Mouse (Mus musculus) common myeloid progenitor, adult 5-6 weeks (primary cell): ENCODE measurements around the gene Oip5. TPM values are rescaled to one million over a fixed set of nuclear protein-coding genes. Genes with fewer than 3 reads are reported as not detected.

Experiments used
- ATAC-seq: replicated peaks from 2 replicates; pipeline ENCODE4 v1.8.0; 2016; ENCODE audit warnings: low read depth, mild to moderate bottlenecking, moderate TSS enrichment, inconsistent platforms; ENCODE audit not compliant: poor library complexity, severe bottlenecking
- total RNA-seq: library from RNA; stranded (forward); fragments of 200-1000, 187-1606 nt; gene quantifications from 2 replicates; pipeline ENCODE4 v1.2.3, GENCODE M21; 2017

Oip5 gene
- total RNA-seq, 1 experiment from 2014 or later = 21.5 TPM

DNA sequence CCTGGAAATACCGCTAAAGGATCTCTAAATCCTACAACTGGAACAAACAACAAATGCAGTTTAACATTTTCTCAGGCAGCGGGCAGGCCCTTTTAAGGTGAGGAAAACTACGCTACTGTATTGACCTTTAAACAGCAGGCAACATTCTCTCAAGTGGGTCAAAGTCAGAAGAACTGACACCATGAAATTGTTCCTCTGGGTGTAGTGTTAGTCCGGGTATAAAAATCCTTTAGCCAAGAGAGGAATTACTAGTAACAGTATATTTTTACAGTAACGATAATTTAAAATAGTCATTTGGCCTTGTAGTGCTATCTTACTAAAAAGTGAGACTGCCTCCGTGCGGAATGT lies 24.5 kb downstream of the Oip5 start:
- no peak for ATAC-seq

DNA sequence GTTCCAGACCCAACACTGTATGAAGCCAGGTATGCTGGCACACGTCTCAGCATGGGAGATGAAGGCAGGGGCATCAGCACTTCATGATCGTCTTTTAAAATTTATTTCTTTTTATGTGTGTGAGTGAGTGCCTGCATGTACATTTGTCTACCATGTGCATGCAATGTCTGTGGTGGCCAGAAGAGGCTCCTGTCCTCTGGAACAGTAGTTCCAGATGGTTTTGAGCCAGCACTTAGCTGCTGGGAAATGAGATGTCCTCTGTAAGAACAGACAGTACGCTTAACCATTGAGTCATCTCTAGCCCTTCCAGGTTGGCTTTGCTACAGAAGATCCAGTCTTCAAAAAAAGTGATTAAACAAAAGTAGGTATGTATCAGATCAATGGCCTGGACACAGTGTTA lies 27.0 kb downstream of the Oip5 start:
- no peak for ATAC-seq

DNA sequence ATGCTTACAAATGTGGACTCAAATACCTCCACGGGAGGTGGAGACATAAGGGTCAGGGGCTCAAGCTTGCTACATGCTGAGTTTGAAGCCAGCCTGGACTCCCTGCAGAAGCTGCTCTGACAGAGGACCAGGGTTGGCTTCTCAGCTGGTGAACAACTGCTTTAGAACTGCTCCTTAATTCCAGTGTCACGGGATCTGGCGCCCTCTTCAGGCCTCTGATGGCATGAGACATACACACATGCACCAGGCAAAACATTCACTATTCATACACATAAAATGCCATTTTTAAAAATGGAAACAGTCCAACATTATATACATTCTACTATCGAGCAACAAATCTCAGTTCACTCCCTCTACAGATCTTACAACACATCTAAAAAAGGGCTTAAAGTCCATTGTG lies 30.9 kb downstream of the Oip5 start:
- ATAC-seq = peak; percentile 76

DNA sequence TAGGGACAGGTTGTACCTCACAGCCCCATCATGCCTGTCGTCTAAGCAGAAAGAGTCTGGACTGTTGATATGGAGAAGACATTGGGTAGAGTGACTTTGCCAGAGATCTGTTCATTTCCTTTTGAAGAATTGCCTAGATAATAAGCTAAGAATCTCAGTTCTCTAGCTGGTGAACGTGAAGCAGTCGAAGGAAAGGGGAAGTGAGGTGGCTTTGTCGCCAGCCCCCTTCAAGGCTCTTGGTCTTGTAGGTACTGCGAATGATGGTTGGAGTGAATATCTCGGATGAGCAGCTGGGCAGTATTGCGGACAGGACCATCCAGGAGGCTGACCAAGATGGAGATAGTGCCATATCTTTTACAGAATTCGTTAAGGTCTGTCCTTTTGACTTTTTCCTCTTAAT lies 34.0 kb downstream of the Oip5 start:
- ATAC-seq = no peak

DNA sequence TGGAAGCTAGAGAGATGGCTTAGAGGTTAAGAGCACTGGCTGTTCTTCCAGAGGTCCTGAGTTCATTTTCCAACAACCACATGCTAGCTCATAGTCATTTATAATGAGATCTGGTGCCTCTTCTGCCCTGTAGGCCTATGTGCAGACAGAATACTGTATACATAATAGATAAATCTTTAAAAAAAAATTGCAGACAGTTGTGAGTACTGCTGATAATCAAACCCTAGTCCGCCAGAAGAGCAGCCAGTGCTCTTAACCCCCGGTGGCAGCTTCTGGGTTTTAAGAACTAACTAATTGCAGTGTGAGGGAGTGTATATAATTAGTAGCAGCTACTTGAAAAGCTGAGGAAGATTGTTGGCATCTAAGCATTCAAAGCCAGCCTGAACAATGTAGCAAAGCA lies 34.8 kb downstream of the Oip5 start:
- no peak for ATAC-seq

DNA sequence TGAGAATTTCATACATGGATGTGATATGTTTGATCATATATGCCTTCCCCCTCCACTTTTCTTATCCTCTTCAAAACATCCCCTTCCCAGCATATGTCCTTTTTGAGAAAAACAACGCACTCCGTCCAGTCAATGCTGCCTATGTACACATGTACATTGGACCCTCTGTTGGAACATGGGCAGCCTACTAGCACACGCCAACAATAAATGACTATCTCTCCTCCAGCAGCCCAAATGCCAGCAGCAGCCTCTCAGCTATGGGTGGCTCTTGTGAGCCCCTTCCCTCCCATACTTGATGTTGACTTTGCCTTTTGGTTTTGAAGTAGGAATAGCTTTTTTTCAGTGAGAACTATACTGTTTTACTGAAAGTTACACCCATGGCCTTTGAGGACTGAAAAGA lies 36.7 kb downstream of the Oip5 start:
- ATAC-seq = no peak

DNA sequence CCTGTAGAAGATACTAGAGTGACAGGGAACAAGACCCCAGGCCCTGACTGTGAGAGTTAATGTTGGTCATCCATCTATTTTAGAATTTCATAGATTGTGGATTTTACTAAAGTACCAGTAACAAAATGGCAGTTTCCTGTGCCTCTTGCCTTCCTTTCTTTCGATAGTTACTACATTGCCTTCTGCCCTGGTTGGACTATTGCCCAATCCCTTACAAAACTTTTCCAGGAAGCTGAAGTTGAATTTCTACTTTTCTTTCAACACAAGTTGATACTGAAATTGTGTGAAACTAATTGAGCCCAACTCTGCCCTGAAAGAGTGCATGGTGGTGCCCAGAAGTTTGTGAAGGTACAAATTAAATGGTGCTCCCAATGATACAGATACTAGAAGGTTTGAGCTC lies 45.8 kb downstream of the Oip5 start:
- ATAC-seq = no peak

DNA sequence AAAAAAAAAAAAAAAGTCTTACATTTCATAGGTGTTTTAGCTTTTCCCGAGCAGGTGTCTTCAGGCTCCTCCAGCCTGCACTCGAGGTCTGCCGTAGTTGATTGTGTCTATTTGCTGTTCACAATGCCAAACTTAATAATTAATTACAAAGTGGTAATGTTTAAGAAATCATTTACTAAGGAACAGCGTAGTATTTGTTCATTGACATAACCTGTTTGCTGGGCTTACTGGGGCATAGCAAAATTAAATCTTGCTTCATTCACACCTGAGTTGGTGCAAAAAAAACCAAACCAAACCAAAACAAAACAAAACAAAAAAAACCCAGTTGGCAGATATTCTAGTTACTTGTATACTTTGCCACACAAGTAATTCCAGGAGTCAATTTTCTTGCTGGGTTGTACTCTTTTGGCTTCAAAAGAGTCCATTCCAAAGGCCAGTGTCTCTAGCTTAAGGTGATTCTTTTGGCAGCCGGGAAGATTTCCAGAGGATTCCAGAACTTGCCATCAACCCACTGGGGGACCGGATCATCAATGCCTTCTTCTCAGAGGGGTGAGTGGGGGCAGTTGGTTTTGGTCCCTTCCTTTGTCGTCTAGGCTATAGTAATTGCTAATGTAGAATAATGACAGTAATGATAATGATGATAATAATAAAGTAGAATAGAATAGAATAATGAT lies 52.0 kb downstream of the Oip5 start:
- no peak for ATAC-seq

DNA sequence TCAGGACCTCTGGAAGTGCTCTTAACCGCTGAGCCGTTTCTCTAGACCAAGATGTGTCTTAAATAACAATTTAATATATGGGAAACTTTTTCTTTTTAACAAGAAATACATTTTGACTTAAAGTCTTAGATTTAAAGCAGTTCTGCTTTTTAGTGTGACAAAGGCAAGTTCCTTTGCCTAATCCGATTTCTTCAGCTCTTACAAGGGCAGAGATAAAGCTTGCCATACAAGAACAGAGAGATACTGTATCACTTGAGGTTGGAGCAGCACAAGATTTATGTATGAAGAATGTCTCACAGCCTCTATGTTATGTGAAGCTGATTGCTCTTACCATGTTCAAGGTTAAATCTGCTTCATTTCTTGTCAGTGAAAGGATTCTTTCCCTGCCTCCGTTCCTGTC lies 53.0 kb downstream of the Oip5 start:
- no peak for ATAC-seq

DNA sequence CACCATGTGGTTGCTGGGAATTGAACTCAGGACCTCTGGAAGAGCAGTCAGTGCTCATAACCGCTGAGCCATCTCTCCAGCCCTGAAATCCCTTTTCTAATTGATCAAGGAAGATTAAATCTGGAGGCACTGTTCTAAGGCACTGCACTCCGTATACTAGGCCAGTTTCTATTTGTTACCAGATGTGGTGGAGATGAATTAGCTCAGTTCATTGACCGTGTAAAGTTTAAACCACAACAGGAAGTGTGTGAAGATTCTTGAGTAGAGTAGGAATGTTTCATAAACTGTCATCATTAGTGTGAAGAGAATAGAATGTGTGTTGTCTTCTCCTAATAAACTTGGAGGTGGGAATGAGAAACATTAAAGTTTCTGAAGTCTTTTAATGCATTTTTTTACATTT lies 56.5 kb downstream of the Oip5 start:
- ATAC-seq = peak; percentile 62; the same call in 1 of the 2 replicates

Other genes starting within 250 kb of the Oip5 start
- 27.3 and 39.3 TPM in 2 replicates for gene Ino80, start 140.8 kb downstream of the Oip5 start, total RNA-seq
- gene Exd1, start 70.8 kb downstream of the Oip5 start, total RNA-seq = 0.05 and 0.09 TPM in 2 replicates
- 48.8 and 50.5 TPM in 2 replicates for gene Chp1, start 70.8 kb downstream of the Oip5 start, total RNA-seq
- gene Nusap1, start 171 bp downstream of the Oip5 start, total RNA-seq = 89.7 and 98.6 TPM in 2 replicates
- gene Ndufaf1, start 44.4 kb upstream of the Oip5 start, total RNA-seq = 18.6 and 21.1 TPM in 2 replicates
- 42.6 and 48.0 TPM in 2 replicates for gene Rtf1, start 56.6 kb upstream of the Oip5 start, total RNA-seq
- gene Itpka, start 123.9 kb upstream of the Oip5 start, total RNA-seq = 0.18 TPM in 1 of 2 replicates, not detected in the other
- gene Ltk, start 142.0 kb upstream of the Oip5 start, total RNA-seq = not detected in 2 replicates
- 9.1 and 11.2 TPM in 2 replicates for gene Rpap1, start 169.1 kb upstream of the Oip5 start, total RNA-seq
- gene Tyro3, start 179.3 kb upstream of the Oip5 start, total RNA-seq = 1.1 TPM in 1 of 2 replicates, not detected in the other